Mouse (Mus musculus) small intestine, adult 2 months (tissue): ENCODE data around the gene Olfr1390.

Experiments
- CTCF ChIP-seq: fragments of 200-500 bp; IDR thresholded peaks from 2 replicates; pipeline ENCODE4 v1.5.1; 2012; ENCODE audit warnings: low read depth, mild to moderate bottlenecking, control low read depth, inconsistent platforms, low read length, moderate library complexity, mixed read lengths; ENCODE audit not compliant: insufficient replicate concordance, insufficient read length; ENCODE audit errors: extremely low read depth
- POLR2A ChIP-seq: fragments of 200-500 bp; IDR thresholded peaks from 2 replicates; pipeline ENCODE4 v1.6.1; 2012; ENCODE audit warnings: low read depth, mild to moderate bottlenecking, control low read depth, inconsistent platforms, low read length, moderate library complexity

DNA sequence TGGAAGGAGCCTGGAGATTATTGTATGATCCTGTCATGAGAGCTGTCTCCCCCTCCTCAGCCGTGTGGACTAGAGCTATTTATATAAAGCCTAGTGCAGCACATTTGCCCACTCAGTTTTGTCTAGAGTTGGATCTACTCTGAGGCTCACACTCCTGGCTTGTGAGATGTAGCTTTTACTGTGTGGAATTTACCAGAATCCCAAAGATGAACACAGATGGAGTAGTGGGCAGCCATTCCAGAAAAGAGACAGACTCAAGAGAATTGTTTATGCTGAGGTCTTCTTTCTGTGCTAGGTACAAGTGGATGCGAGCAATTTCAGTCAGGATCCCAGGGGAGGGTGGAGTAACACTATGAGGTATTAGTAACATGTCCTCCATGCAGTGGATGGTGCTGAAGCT, 47.7 kb upstream of the Olfr1390 start:
- TF ChIP-seq POLR2A = no peak
- TF ChIP-seq CTCF = no peak
